Mouse (Mus musculus): ENCODE measurements around the gene Atp2b1. TPM values are rescaled to one million over a fixed set of nuclear protein-coding genes. Genes with fewer than 3 reads are reported as not detected.

Atp2b1 gene
- polyA plus RNA-seq, 1 experiment from 2014 or later = 176 TPM

- TF ChIP-seq CTCF (IDR thresholded peaks at IDR 0.05; ENCODE audit: low read depth) = peak; percentile 19; the same call in 1 of the 2 replicates
- no peak for ATAC-seq (ENCODE audit: insufficient read depth)
- H3K36me3 ChIP-seq (ENCODE audit: insufficient read depth) = no peaks in the 10 kb centered on the region
- 6% methylated on average over 22 of the region's 22 CpGs for WGBS
- H3K4me3 ChIP-seq (ENCODE audit: low read depth, low read length) = peak overlapping the region; percentile 95
- H3K27ac ChIP-seq (ENCODE audit: low read depth) = no peak overlapping the region
- peak; percentile 56 for DNase-seq
- no peaks in the 10 kb centered on the region for H3K27me3 ChIP-seq (ENCODE audit: insufficient read depth, low read length)
- H3K9ac ChIP-seq = peak overlapping the region; percentile 91
- H3K4me2 ChIP-seq = peak overlapping the region; percentile 86
- no peaks in the 10 kb centered on the region for H3K9me3 ChIP-seq (ENCODE audit: low read depth, low read length)
- 0 out of 2 replicates have a peak, but pooled peaks cover 4% of the 10 kb centered on the region for H3K4me1 ChIP-seq (ENCODE audit: insufficient read depth)
Measured at GRCm38 (mm10) chr10:98916011-98916780, 2.0 kb downstream of the Atp2b1 start.

GRCm38 (mm10) chr10:98916781-98917340, 2.7 kb downstream of the Atp2b1 start:
- Histone ChIP-seq H3K9me3 (ENCODE audit: low read depth, low read length) (no peaks in the 10 kb centered on the region), H3K27ac (ENCODE audit: low read depth) (no peak overlapping the region), H3K4me2 (peak overlapping the region; percentile 86), H3K9ac (peak overlapping the region; percentile 91), H3K27me3 (ENCODE audit: insufficient read depth, low read length) (no peaks in the 10 kb centered on the region), H3K4me3 (ENCODE audit: low read depth, low read length) (peak overlapping the region; percentile 95), H3K36me3 (ENCODE audit: insufficient read depth) (no peaks in the 10 kb centered on the region), H3K4me1 (ENCODE audit: insufficient read depth) (0 out of 2 replicates have a peak, but pooled peaks cover 4% of the 10 kb centered on the region)
- 56% methylated on average over 10 of the region's 10 CpGs for WGBS
- ATAC-seq (ENCODE audit: insufficient read depth) = no peak
- DNase-seq = no peak
- no peak for TF ChIP-seq CTCF (IDR thresholded peaks at IDR 0.05; ENCODE audit: low read depth)

GRCm38 (mm10) chr10:98925081-98925480, 10.9 kb downstream of the Atp2b1 start:
- WGBS = 73% methylated on average over 4 of the region's 4 CpGs

DNA sequence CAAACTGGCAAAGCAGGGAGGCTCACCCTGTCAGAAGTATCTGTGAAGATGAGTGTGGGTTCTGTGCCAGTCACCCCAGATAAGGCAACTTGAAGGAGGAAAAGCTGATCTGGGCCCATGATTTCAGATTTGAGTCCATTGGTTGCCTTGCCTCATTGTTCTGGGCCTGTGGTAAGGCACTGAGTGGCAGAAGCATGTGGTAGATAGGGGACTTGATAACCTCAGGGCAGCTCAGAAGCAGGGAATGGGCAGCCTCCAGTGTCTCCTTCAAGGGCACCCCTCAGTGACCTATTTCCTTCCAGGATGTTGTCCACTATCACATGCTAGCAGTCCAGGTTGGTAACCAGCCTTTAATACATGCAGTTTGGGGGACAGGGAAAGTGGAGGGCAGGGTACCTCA, 12.8 kb downstream of the Atp2b1 start:
- no peak overlapping the region for H3K27ac ChIP-seq (ENCODE audit: low read depth)
- no peak for TF ChIP-seq CTCF (IDR thresholded peaks at IDR 0.05; ENCODE audit: low read depth)
- peaks cover 8% of the 10 kb centered on the region for H3K4me1 ChIP-seq (ENCODE audit: insufficient read depth)
- no peak overlapping the region for H3K4me3 ChIP-seq (ENCODE audit: low read depth, low read length)
- no peaks in the 10 kb centered on the region for H3K27me3 ChIP-seq (ENCODE audit: insufficient read depth, low read length)
- H3K36me3 ChIP-seq (ENCODE audit: insufficient read depth) = no peaks in the 10 kb centered on the region
- H3K9me3 ChIP-seq (ENCODE audit: low read depth, low read length) = no peaks in the 10 kb centered on the region
- H3K4me2 ChIP-seq = no peak overlapping the region
- no peak overlapping the region for H3K9ac ChIP-seq
- ATAC-seq (ENCODE audit: insufficient read depth) = no peak
- DNase-seq = no peak

More at GRCm38 (mm10) chr10:98925081-98925480, 10.9 kb downstream of the Atp2b1 start:
- ATAC-seq (ENCODE audit: insufficient read depth) = no peak
- H3K4me3 ChIP-seq (ENCODE audit: low read depth, low read length) = no peak overlapping the region
- no peaks in the 10 kb centered on the region for H3K9me3 ChIP-seq (ENCODE audit: low read depth, low read length)
- H3K36me3 ChIP-seq (ENCODE audit: insufficient read depth) = no peaks in the 10 kb centered on the region
- H3K27me3 ChIP-seq (ENCODE audit: insufficient read depth, low read length) = no peaks in the 10 kb centered on the region
- no peak overlapping the region for H3K9ac ChIP-seq
- no peak overlapping the region for H3K27ac ChIP-seq (ENCODE audit: low read depth)
- peaks cover 3% of the 10 kb centered on the region for H3K4me1 ChIP-seq (ENCODE audit: insufficient read depth)
- no peak for TF ChIP-seq CTCF (IDR thresholded peaks at IDR 0.05; ENCODE audit: low read depth)
- DNase-seq = no peak
- no peak overlapping the region for H3K4me2 ChIP-seq

- WGBS = 39% methylated on average over 7 of the region's 7 CpGs
Measured at GRCm38 (mm10) chr10:98929444-98929843, 15.2 kb downstream of the Atp2b1 start.

GRCm38 (mm10) chr10:98930143-98930542, 15.9 kb downstream of the Atp2b1 start:
- Histone ChIP-seq H3K36me3 (ENCODE audit: insufficient read depth) (no peaks in the 10 kb centered on the region; the same call in 1 of the 2 replicates), H3K4me3 (ENCODE audit: low read depth, low read length) (no peak overlapping the region), H3K27ac (ENCODE audit: low read depth) (no peak overlapping the region; the same call in 1 of the 2 replicates), H3K4me2 (peak overlapping the region; percentile 38), H3K4me1 (ENCODE audit: insufficient read depth) (peaks cover 8% of the 10 kb centered on the region), H3K27me3 (ENCODE audit: insufficient read depth, low read length) (no peaks in the 10 kb centered on the region), H3K9me3 (ENCODE audit: low read depth, low read length) (no peaks in the 10 kb centered on the region), H3K9ac (peak overlapping the region; percentile 6; the same call in 1 of the 2 replicates)
- no peak for TF ChIP-seq CTCF (IDR thresholded peaks at IDR 0.05; ENCODE audit: low read depth)
- ATAC-seq (ENCODE audit: insufficient read depth) (peak; percentile 50; the same call in 1 of the 2 replicates), DNase-seq (no peak)
- WGBS = 37% methylated on average over 11 of the region's 11 CpGs

More at GRCm38 (mm10) chr10:98929444-98929843, 15.2 kb downstream of the Atp2b1 start:
- DNase-seq = peak; percentile 32
- Histone ChIP-seq H3K27me3 (ENCODE audit: insufficient read depth, low read length) (no peaks in the 10 kb centered on the region), H3K9ac (no peak overlapping the region), H3K4me2 (no peak overlapping the region), H3K4me3 (ENCODE audit: low read depth, low read length) (no peak overlapping the region), H3K36me3 (ENCODE audit: insufficient read depth) (no peaks in the 10 kb centered on the region; the same call in 1 of the 2 replicates), H3K27ac (ENCODE audit: low read depth) (no peak overlapping the region), H3K4me1 (ENCODE audit: insufficient read depth) (peaks cover 8% of the 10 kb centered on the region), H3K9me3 (ENCODE audit: low read depth, low read length) (no peaks in the 10 kb centered on the region)
- peak; percentile 24; the same call in 1 of the 2 replicates for ATAC-seq (ENCODE audit: insufficient read depth)
- TF ChIP-seq CTCF (IDR thresholded peaks at IDR 0.05; ENCODE audit: low read depth) = no peak

DNA sequence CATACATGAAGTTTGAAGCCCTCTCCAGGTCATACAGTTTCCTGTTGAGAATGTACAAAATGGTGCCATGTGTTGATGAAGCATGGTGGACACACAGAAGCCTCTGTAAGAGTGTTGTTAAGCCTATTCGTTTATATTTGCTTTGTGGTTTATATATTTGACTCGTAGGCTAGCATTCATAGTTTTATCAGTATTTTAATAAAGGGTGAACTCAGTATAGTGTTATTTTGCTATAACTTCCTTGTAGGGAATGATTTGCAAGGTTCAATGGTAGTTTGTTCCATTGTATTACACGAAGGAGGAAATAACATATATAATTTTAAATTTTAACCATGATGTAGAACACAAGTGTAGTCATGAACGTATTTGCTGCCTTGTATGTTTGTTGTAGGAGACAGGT, 25.9 kb downstream of the Atp2b1 start:
- no peak overlapping the region for H3K9ac ChIP-seq
- no peaks in the 10 kb centered on the region for H3K36me3 ChIP-seq (ENCODE audit: insufficient read depth)
- H3K27ac ChIP-seq (ENCODE audit: low read depth) = no peak overlapping the region
- H3K4me2 ChIP-seq = no peak overlapping the region
- no peak for DNase-seq
- no peak for TF ChIP-seq CTCF (IDR thresholded peaks at IDR 0.05; ENCODE audit: low read depth)
- no peaks in the 10 kb centered on the region for H3K27me3 ChIP-seq (ENCODE audit: insufficient read depth, low read length)
- 82% methylated on average over 4 of the region's 4 CpGs for WGBS
- ATAC-seq (ENCODE audit: insufficient read depth) = no peak
- H3K9me3 ChIP-seq (ENCODE audit: low read depth, low read length) = no peaks in the 10 kb centered on the region
- H3K4me3 ChIP-seq (ENCODE audit: low read depth, low read length) = no peak overlapping the region
- H3K4me1 ChIP-seq (ENCODE audit: insufficient read depth) = peaks cover 4% of the 10 kb centered on the region; the same call in 1 of the 2 replicates

Measured in lung, embryonic 14.5 days (tissue).